Mouse (Mus musculus): ENCODE measurements around the gene Rxylt1.

DNA sequence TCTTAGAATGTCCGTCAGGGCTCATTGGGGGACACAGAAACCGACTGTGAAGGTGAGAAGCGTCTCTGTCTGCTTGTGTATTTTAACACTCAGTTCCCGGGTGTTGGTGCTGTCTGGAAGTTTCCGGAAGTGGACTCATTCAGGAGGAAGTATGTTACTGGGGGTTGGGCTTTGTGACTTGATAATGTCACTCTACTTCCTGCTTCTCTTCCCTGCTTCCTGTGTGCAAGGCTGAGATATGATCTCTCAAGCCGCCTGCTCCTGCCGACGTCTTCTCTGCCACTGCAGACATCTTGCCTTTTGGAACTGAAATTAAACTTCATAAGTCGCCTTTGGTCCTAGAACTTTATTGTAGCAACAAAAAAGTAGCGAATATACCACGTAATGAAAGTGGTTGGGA lies 19.5 kb upstream of the Rxylt1 start:
- no peak for TF ChIP-seq GATA1 (IDR thresholded peaks at IDR 0.05; ENCODE audit: borderline replicate concordance, low read length)
- no peak for TF ChIP-seq FLI1 (IDR thresholded peaks at IDR 0.05; ENCODE audit: low read length)
